Mouse (Mus musculus): ENCODE results near the gene Cd80. TPM values are rescaled to one million over a fixed set of nuclear protein-coding genes. Genes with fewer than 3 reads are reported as not detected.

Cd80 gene
- total and polyA plus RNA-seq, 3 experiments, result 3.0 to 77.0 (median 5.3) TPM

DNA sequence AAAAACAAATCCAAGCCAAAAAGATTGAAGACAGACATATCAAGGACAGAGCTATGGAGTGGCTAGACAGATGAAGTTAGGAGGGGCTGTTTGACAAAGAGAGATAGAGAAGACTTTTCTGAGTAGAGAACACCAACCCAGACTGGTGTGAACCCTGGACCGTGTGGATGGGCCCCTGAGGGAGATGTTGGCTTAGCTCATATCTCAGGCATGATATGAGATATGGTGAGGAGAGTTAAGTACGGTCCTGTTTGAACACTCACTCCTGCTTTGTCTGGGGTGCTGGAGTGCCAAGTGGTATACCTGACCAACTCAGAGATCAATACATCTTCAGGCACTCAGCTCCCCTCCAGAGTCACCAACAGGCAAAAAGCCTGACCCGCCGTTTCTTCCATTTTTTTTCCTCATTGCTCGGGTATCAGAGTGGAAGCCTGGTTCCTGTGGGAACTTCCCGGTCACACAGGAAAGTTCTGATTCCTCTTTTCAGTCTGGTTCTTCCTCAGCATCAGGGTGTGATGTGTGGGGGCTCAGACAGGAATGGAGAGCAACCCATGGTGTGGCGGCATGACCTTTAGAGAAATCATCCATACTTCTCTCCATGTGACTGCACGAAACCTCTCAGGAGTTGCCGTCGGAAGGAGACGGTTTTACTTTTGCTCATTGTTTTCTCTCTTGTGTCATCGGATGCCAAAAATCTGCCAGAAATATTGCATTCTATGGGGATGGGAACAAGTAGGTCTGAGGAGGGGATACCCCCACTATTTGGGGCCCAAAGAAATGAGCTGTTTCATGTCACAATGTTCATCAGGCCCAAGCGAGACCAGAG lies 11.9 kb downstream of the Cd80 start:
- H3K4me1 ChIP-seq (ENCODE audit: insufficient read depth, low read depth, low read length), result peaks cover 77% of the 10 kb centered on the region
- no peak for DNase-seq (ENCODE audit: low spot score)
- no peaks in the 10 kb centered on the region for H3K9me3 ChIP-seq (replicated peaks)
- no peak for TF ChIP-seq GATA2 (IDR thresholded peaks at IDR 0.05; ENCODE audit: borderline replicate concordance, low read depth, low read length)
- TF ChIP-seq TAL1 (conservative IDR thresholded peaks at IDR 0.05; ENCODE audit: low read depth, low read length), result no peak
- TF ChIP-seq GATA1 (IDR thresholded peaks at IDR 0.05; ENCODE audit: borderline replicate concordance, low read length), result no peak
- TF ChIP-seq POLR2AphosphoS5 (IDR thresholded peaks at IDR 0.05; ENCODE audit: insufficient replicate concordance, low read depth, low read length), result no peak
- no peak for TF ChIP-seq CTCF (IDR thresholded peaks at IDR 0.05; ENCODE audit: low read depth, low read length)
- ATAC-seq (ENCODE audit: extremely low read depth, insufficient number of reproducible peaks, low FRiP score, poor library complexity, severe bottlenecking), result no peak
- no peak overlapping the region; the same call in 1 of the 2 replicates for H3K4me3 ChIP-seq (ENCODE audit: low read depth, low read length)
- 0 out of 2 replicates have a peak, but pooled peaks cover 2% of the 10 kb centered on the region for H3K27me3 ChIP-seq (ENCODE audit: insufficient read depth, low read length)
- peaks cover 10% of the 10 kb centered on the region for H3K36me3 ChIP-seq (replicated peaks)

DNA sequence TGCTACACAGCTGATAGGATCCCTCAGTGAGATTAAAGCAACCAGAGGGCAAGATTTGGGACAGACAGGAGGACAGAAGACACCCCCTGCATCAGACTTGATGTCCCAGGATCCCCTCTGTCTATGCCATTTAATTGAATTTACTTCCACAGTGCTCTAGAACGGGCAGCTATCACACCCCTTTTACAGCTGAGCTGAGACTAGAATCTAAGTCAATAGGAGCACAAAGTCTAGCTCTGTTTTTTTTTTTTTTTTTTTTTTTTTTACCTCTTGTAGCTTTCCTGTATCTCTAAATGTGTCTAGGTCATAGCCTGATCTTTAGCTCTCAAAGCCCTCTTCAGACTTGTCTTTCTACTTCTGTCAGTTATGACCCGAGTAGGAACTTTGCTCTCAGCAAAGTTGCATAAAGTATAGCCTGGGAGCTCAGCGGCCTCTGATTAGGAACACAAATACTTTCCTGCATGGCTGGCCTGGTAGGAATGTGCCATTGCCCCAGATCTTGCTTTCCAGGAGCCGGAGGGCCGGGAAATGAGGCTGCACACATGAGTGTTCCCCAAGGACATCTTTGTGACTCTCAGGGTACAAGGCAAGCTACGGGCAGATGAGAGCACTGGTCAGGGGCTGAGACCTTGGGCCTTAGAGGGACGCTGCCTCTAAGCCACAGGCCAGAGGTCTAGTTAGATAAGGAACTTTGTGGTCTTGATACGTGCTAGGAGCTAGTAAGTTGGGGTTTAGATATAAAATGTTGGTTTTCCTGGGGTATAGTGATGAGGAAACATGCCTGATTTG lies 12.8 kb downstream of the Cd80 start:
- ATAC-seq (ENCODE audit: extremely low read depth, insufficient number of reproducible peaks, low FRiP score, poor library complexity, severe bottlenecking), result peak; percentile 56
- H3K27me3 ChIP-seq (ENCODE audit: insufficient read depth, low read length), result no peaks in the 10 kb centered on the region
- H3K4me3 ChIP-seq (ENCODE audit: low read depth, low read length), result peak overlapping the region; percentile 49; the same call in 1 of the 2 replicates
- DNase-seq (ENCODE audit: low spot score), result no peak
- no peaks in the 10 kb centered on the region for H3K9me3 ChIP-seq (replicated peaks)
- peaks cover 76% of the 10 kb centered on the region for H3K4me1 ChIP-seq (ENCODE audit: insufficient read depth, low read depth, low read length)
- TF ChIP-seq GATA1 (IDR thresholded peaks at IDR 0.05; ENCODE audit: borderline replicate concordance, low read length) (no peak), TAL1 (conservative IDR thresholded peaks at IDR 0.05; ENCODE audit: low read depth, low read length) (peak; percentile 64)
- H3K36me3 ChIP-seq (replicated peaks), result peaks cover 10% of the 10 kb centered on the region

DNA sequence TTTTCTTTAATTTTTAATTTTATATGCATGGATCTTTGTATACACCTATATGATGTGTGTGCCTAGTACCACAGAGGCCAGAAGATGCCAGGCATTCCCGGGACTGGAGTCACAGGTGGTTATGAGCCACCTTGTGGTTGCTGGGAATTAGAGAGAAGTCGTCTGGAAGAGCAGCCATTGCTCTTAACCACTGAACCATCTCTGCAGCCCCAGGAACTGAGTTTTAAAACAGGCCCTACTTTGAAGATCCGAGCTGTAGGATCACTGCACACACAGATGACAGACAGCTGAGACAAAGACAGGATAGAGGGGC lies 13.3 kb downstream of the Cd80 start:
- no peaks in the 10 kb centered on the region for H3K9me3 ChIP-seq (replicated peaks)
- H3K4me3 ChIP-seq (ENCODE audit: low read depth, low read length), result no peak overlapping the region; the same call in 1 of the 2 replicates
- H3K36me3 ChIP-seq (replicated peaks), result peaks cover 10% of the 10 kb centered on the region
- TF ChIP-seq GATA1 (IDR thresholded peaks at IDR 0.05; ENCODE audit: borderline replicate concordance, low read length) (no peak), GATA2 (IDR thresholded peaks at IDR 0.05; ENCODE audit: borderline replicate concordance, low read depth, low read length) (no peak), POLR2AphosphoS5 (IDR thresholded peaks at IDR 0.05; ENCODE audit: insufficient replicate concordance, low read depth, low read length) (no peak), CTCF (IDR thresholded peaks at IDR 0.05; ENCODE audit: low read depth, low read length) (no peak), TAL1 (conservative IDR thresholded peaks at IDR 0.05; ENCODE audit: low read depth, low read length) (no peak)
- H3K27me3 ChIP-seq (ENCODE audit: insufficient read depth, low read length), result no peaks in the 10 kb centered on the region
- ATAC-seq (ENCODE audit: extremely low read depth, insufficient number of reproducible peaks, low FRiP score, poor library complexity, severe bottlenecking), result no peak
- DNase-seq (ENCODE audit: low spot score), result no peak
- H3K4me1 ChIP-seq (ENCODE audit: insufficient read depth, low read depth, low read length), result peaks cover 79% of the 10 kb centered on the region

DNA sequence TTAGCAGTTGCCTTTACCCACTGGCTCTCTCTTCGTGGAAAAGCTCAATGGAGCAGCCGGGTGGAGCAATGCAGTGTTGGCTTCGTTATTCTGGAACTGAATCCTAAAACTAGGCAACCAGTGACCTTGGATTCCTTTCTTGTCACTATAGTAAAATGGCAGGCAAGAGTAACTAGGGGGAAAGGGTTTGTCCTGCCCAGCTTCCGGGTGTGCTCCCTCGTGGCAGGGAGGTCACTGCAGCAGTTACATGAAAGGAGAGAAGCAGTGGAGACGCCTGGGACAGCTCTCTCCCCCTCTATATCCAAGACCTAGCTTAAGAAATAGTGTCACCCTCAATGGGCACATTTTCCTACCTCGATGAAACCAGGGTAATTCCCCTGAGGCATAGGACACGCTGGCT lies 14.1 kb downstream of the Cd80 start:
- no peak for ATAC-seq (ENCODE audit: extremely low read depth, insufficient number of reproducible peaks, low FRiP score, poor library complexity, severe bottlenecking)
- peaks cover 87% of the 10 kb centered on the region for H3K4me1 ChIP-seq (ENCODE audit: insufficient read depth, low read depth, low read length)
- TF ChIP-seq GATA2 (IDR thresholded peaks at IDR 0.05; ENCODE audit: borderline replicate concordance, low read depth, low read length) (no peak), TAL1 (conservative IDR thresholded peaks at IDR 0.05; ENCODE audit: low read depth, low read length) (no peak), POLR2AphosphoS5 (IDR thresholded peaks at IDR 0.05; ENCODE audit: insufficient replicate concordance, low read depth, low read length) (no peak), GATA1 (IDR thresholded peaks at IDR 0.05; ENCODE audit: borderline replicate concordance, low read length) (no peak), CTCF (IDR thresholded peaks at IDR 0.05; ENCODE audit: low read depth, low read length) (no peak)
- DNase-seq (ENCODE audit: low spot score), result no peak
- no peaks in the 10 kb centered on the region for H3K27me3 ChIP-seq (ENCODE audit: insufficient read depth, low read length)
- H3K9me3 ChIP-seq (replicated peaks), result no peaks in the 10 kb centered on the region
- H3K36me3 ChIP-seq (replicated peaks), result peaks cover 10% of the 10 kb centered on the region
- no peak overlapping the region; the same call in 1 of the 2 replicates for H3K4me3 ChIP-seq (ENCODE audit: low read depth, low read length)

DNA sequence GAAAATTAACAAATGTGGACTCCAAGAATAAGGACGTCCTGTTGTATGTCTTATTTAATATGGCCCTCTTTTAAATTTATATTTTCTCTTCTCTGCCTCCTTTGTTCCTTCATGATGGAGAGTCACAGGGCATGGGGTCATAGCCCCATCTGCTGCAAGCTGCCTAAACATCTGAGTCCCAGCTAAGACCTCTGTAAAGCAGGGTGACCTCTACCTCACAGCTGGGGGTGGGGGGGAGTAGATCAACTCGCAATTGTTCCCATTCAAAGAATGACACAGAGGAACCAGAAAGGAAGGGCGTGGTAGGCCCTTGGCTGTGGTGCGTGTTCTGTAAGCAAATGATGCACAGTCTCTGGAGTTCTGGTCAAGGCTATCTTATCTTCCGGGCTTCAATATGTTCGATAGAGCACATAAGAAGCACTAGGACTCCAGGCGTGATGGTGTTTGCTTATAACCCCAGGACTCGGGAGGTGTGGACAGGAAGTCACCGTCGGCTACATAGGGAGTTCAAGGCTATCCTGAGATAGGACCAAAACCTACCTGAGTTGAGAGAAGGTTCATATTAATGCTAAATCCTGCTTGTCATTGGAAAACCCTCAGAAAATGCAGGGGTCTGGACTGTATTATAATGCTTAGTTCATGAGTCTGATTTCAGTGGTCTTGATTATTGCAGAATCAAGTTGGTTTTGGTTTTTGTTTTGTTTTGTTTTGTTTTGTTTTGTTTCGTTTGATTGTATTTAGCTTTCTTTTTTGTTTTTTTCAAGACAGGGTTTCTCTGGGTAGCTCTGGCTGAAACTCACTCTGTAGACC lies 16.5 kb downstream of the Cd80 start:
- Histone ChIP-seq H3K27me3 (ENCODE audit: insufficient read depth, low read length) (no peaks in the 10 kb centered on the region), H3K36me3 (replicated peaks) (peaks cover 11% of the 10 kb centered on the region), H3K4me1 (ENCODE audit: insufficient read depth, low read depth, low read length) (peaks cover 95% of the 10 kb centered on the region), H3K9me3 (replicated peaks) (no peaks in the 10 kb centered on the region), H3K4me3 (ENCODE audit: low read depth, low read length) (no peak overlapping the region; the same call in 1 of the 2 replicates)
- ATAC-seq (ENCODE audit: extremely low read depth, insufficient number of reproducible peaks, low FRiP score, poor library complexity, severe bottlenecking) (peak; percentile 43), DNase-seq (ENCODE audit: low spot score) (peak; percentile 31)
- no peak for TF ChIP-seq POLR2AphosphoS5 (IDR thresholded peaks at IDR 0.05; ENCODE audit: insufficient replicate concordance, low read depth, low read length)
- TF ChIP-seq GATA1 (IDR thresholded peaks at IDR 0.05; ENCODE audit: borderline replicate concordance, low read length), result no peak
- TF ChIP-seq CTCF (IDR thresholded peaks at IDR 0.05; ENCODE audit: low read depth, low read length), result no peak
- no peak for TF ChIP-seq TAL1 (conservative IDR thresholded peaks at IDR 0.05; ENCODE audit: low read depth, low read length)
- no peak for TF ChIP-seq GATA2 (IDR thresholded peaks at IDR 0.05; ENCODE audit: borderline replicate concordance, low read depth, low read length)

Data from G1E (cell line).